Mouse (Mus musculus) frontal cortex, postnatal 10 days (tissue): ENCODE data around the gene Pitpnm1.
"Not testable (repeated sequence)": the region's sequence is repeated elsewhere in the genome, so short reads cannot be mapped to it uniquely, and the experiment has no call there.

ENCODE experiments used
- DNase-seq, 2 experiments: peaks; one replicate each; pipeline ENCODE4 v3.0.0; 2022; ENCODE audit warnings: low spot score in 2 of 2, mixed read lengths in 1 of 2

The Pitpnm1 gene

DNA sequence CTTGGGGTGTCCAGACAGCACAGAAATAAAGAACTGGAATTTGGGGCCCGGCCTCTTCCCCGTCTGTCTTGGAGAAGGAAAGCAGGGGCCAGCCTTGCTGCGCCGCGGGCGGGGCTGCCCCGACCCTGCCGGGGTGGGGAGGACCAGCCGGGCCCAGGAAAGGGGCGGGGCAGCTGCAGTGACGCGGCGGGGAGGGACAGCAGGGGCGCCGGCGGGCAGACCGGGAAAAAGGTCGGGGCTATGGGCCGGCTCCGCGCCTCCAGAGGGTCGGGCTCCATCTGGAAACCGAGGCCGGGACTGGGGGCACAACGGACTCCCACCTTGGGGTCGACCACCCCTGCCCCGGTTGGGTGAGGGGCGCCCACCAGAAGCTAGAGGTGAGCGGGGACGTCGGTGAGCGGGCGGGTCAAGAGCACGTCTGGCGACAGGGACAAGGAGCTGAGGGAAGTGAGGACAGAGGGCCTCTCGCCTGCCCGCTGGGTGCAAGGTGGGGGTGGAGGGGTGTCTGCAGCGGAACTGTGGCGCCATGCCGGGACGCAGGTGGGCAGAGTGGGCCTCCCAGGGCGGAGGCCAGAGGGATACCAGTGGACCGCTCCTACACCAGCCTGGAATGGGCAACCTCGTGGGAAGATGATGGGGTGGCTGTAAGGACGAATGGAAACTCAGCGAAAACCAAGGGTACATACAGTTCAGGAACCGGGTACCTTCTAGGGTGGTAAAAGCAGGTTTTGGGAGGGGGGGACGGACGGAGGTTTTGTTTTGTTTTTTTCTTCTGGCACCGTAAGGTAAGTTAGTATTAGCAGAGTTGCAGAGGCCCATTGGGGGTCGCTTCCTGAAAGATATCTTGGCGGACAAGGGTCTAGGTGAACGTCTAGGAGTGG is at the start of gene Pitpnm1:
TSS of gene Pitpnm1 (plus strand) at position 162 of the 881 bp plus-strand sequence.
- peak in 1 of 2 experiments; percentile 64 for DNase-seq

DNA sequence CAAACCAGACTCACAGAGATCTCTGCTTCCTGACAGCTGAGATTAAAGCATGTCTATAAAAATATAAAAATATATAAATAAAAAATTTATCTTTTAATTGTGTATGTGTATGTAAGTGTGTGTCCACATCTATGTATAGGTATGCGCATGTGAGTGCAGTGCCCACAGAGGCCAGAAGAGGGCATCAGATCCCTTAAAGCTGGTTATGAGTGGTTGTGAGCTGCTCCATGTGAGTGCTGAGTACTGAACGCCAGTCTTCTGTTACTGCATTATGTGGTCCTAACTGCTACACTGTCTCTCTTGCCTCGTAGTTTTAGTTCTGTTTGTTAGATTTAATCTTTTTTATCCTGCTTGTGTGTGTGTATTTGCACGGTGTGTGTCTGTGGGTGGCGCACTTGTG is 48.8 kb upstream of the Pitpnm1 start:
- DNase-seq, result no peak

DNA sequence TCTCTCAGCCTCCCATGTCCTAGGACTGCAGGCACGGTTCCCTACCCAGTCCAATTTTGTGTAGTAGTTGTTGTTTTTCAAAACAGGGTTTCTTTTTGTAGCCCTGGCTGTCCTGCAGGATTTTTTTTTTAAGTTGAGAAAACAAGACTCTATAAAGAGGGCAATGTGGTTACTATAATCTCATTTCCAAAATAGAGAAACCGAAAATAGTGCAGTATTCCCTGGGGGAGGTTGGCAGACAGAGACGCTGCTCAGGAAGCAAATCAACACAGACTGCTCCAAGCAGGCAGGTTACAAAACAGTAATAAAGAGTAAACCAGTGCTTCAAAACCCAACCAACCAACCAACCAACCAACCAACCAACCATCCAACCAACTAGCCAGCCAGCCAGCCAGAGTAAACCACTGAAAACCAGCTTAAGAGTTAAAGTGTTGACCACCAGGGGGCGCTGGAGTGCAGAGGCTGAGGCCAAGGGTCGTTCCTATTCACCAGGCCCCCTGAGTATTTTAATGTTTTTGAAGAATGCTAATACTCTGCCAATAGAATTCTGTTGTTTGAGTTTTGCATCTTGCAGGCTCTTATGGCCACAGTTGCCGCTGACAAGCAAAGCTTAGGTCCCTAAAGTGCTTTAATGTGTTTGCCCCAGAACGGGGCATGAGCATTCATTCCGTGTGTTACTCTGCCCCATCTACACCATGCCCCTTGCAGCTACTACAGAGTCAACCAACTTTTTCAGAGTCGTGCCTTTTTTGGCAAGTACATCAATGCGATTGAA is 47.9 kb upstream of the Pitpnm1 start:
- peak in 1 of 2 experiments; percentile 38 for DNase-seq

DNA sequence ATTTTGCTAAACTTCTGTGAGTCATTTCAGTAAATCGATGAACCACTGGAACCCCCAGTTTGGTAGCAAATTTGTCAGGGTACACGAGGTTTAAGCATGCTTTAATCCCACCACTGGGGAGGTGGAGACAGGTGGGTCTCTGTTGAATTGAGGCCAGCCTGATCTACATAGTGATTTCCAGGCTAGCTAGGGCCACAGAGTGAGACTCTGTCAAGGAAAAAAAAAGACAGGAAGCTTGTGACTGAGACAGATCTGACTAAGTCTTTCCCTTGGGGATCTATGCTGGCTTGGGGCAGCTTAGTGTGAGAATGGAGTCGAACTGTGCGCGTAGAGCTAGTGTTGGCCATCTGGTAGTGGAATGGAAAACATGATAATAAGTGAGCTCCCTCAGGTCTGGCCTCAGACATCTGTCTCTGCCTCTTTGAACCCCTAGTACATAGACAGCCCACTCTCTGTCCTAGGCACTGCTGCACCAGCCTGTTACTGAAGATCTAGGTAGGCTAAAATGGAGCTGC is 47.2 kb upstream of the Pitpnm1 start:
- no peak for DNase-seq

- no peak for DNase-seq
Measured at GRCm38 (mm10) chr19:4054613-4055012, 45.2 kb upstream of the Pitpnm1 start.

GRCm38 (mm10) chr19:4055216-4055946 is 44.4 kb upstream of the Pitpnm1 start:
- DNase-seq, result no peak

DNA sequence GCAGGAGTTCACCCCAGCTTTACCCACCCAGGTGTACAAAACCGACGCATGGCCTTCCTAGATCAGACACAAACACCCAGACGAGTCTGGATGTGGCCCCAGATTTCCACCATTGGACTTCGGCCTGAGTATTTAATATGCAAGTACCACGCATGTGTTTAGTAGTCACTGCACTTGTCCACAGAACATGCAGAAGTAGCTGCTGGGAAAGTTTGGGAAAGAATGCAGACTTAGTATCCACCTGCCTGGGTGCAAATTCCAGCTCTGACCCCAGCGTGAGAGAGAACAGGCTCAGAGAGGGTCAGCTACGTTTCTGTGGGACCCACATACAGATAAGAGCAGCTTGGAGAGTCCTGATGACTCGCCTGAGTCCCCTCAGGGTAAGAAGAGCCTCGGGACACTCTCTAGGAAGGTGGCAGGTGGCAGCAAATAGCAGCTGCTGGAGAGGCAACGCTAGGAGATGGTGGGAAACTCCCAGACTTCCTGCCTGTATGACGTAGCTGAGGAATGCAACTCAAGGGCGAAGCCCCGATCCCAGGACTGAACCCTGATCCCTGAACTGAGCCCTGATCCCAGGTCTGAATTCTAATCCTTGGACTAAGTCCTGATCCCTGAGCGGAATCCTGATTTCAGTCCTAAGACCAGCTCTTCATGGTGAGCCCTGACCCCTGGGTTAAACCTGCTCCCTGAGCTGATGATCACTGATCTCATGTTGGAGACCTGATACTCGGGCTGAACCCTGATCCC is 43.7 kb upstream of the Pitpnm1 start:
- DNase-seq, result no peak

DNA sequence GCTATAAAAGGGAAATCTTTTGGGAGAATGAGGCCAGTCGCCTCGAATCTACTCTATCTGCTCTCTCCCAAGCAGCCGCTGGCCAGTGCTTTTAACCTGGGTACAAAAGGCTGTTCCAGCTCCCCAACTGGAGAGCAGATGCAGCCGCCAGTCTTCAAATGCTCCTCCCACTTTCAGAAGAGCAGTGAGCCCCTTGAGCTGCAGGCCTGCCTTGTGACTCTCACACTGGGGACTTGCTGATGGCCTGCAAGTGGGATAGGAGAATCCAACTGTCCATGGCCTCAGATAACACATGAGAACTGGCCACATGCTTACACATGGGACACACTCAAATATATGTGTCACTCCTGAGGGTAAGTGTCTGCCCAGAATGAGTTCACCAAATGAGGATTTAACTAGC is 43.1 kb upstream of the Pitpnm1 start:
- DNase-seq, result no peak

DNA sequence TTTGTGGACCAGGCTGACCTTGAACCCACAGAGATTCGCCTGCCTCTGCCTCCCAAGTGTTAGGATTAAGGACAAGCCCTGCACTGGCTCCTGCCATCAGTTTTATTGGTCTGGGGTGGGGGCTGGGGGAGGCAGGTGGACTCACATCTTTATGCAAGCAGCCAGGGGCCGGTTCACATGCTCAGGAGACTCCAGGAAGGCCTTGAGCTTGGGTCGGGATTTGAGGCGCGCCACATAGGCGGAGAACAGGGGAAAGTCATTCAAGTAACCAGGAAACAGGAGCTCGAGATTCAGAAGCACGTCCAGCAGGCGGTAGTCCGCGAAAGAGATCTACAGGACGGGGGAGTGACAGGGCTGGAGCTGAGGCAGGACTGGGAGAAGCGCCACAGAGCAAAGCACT is 42.4 kb upstream of the Pitpnm1 start:
- DNase-seq, result no peak

DNA sequence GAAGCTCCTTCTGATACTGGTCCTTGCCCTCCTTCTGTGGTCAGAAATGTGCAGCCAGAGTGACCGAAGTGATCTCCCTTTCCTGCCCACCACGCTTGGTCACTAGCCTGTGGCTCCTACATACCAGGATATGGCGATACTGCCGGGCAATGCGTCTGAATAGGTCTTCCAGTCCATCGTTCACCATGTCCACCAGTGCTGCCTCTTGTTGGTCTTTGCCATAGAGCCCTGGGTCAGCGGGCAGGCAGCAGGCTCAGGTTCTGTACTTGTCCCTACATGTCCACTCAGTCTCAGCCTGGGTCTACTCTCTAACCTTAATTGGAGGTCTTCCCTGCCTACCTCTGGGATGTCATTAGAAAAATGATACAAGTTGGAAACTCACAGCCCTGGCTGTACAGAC is 41.8 kb upstream of the Pitpnm1 start:
- DNase-seq, result no peak

GRCm38 (mm10) chr19:4058581-4058980 is 41.2 kb upstream of the Pitpnm1 start:
- DNase-seq, result no peak

DNA sequence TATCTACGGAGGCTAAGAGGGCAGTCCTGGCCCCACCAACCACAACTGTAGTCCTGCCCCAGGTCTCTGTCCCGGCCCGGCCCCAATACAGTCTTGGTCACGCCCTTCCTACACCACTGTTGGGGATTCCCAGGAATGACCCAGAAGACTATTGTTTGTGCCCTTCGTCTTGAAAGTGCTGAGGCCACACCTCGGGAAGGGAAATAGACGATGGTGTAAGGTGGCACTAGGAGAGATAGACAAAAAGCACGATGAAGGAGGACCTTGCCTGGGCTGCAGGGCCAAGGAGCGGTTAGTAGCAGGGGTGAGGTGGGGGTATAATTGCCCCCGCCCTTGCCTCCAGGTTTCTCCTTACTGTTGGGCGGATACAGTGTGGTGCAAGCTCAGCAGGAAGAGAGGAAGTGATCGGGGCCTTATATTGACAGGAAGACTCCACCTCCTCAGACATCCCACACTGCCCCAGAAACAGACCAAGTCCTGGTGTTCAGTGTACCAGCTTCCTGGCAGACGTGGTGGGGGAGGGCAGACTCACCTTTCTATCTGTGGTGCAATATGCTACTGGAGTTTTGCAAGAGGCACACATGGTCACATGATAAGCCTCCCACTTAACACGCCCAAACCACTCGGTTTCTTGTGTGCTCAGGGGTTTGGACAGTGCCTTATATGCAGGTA is 40.6 kb upstream of the Pitpnm1 start, which contains the start of gene Gstp3:
TSS of gene Gstp3 (minus strand) at position 501 of the 672 bp plus-strand sequence.
- no peak for DNase-seq

DNA sequence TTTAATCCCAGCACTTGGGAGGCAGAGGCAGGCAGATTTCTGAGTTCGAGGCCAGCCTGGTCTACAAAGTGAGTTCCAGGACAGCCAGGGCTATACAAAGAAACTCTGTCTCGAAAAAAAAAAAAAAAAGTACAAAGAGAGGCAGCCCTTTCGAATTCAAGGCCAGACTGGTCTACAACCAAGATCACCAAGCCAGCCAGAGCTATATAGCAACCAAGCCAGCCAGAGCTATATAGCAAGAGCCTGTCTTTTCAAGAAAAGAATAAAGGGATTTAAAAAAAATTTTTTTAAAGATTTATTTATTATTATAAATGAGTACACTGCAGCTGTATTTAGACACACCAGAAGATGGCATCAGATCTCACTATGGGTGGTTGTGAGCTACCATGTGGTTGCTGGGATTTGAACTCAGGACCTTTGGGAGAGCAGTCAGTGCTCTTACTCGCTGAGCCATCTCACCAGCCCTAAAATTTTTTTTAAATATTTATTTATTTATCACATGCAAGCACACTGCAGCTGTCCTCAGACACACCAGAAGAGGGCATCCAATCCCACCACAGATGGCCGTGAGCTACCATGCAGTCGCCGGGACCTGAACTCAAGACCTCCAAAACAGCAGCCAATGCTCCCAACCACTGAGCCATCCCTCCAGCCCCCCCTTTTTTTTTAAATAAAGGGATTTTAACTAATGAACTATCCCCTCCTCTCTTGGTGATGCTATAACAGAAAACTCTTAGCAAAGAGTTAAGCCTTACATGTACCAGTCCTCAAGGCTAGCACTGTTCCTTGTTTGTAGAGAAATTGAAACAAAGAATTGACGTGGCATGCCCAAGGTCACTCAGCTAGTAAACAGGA is 39.5 kb upstream of the Pitpnm1 start:
- DNase-seq, result not testable (repeated sequence)

- DNase-seq, result no peak
Measured at GRCm38 (mm10) chr19:4060899-4061465, 38.8 kb upstream of the Pitpnm1 start.

DNA sequence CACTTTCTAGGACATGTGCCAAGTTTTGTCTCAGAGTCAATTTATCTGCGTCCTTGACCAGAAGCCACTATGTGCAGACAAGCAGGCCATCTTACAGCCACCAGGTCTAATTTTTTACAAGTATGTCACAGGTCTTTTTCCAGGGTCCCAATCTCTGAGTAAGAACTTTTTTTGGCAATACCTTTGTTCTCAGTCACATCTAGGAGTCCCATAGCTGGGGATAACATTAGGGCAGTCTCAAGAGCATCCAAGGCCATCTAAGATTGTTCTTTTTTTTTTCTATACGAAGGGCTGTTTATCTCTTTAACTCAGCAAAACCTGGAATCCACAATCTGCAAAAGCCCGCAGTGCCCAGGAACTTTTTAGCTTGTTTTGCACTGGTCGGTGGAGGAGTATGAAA is 36.4 kb upstream of the Pitpnm1 start:
- DNase-seq, result not testable (repeated sequence)

DNA sequence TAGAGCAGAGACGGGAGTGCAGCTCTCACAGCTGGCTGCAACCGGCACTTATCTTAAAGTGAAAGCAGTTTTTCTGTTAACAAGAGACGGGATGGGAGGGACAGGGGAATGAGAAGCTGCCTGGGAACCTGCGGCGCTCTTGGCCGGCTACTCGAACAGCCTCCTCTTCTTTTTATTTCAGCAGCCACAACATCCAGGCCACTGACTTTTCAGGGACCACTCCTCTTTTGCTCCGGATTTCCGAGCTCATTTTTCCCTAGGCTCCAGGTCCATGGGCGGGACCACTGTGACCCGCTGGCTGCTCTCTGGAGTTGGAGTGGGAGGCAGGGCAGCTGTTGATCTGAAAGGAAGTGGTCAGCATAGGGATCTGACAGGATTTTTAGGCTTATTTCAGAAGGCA is 35.3 kb upstream of the Pitpnm1 start:
- DNase-seq, result not testable (repeated sequence)

DNA sequence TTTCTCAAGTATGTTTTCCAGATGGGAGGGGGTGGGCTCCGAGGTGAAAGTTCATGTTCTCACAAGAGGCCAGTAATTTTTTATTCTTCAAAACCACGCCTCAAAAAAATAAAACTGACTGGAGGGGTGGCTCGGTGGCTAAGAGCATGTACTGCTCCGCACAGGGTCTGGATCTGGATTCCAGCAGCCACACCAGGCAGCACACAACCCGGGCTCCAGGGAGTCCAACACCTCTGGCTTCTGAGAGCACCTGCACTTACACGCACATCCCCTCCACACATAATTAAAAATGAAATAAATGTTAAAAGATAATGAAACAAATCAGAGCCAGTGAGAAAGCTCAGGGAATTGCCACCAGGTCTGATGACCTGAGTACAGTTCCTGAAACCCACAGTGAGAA is 33.5 kb upstream of the Pitpnm1 start:
- DNase-seq, result no peak

- no peak for DNase-seq
Measured at GRCm38 (mm10) chr19:4066877-4067276, 32.9 kb upstream of the Pitpnm1 start.

DNA sequence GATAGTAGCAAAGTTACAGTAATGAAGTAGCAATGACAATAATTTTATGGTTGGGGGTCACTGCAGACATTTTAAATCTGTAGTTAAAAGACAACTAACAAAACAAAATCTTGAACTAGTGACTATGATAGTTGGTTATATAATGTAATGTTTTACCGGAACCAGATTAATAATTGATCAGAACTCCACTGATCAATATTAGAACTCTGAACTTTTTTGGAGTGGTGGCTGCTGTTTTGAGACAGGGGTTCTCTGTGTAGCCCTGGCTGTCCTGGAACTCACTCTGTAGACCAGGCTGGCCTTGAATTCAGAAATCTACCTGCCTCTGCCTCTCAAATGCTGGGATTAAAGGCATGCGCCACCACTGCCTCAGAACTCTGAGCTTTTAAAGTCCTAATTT is 31.6 kb upstream of the Pitpnm1 start:
- not testable (repeated sequence) for DNase-seq
